Mouse (Mus musculus): ENCODE measurements around the gene Casp14. TPM values are rescaled to one million over a fixed set of nuclear protein-coding genes. Genes with fewer than 3 reads are reported as not detected.
"Not testable (repeated sequence)": the region's sequence is repeated elsewhere in the genome, so short reads cannot be mapped to it uniquely, and the experiment has no call there.

Gene Casp14
- total RNA-seq, 1 experiment from 2014 or later = not detected

DNA sequence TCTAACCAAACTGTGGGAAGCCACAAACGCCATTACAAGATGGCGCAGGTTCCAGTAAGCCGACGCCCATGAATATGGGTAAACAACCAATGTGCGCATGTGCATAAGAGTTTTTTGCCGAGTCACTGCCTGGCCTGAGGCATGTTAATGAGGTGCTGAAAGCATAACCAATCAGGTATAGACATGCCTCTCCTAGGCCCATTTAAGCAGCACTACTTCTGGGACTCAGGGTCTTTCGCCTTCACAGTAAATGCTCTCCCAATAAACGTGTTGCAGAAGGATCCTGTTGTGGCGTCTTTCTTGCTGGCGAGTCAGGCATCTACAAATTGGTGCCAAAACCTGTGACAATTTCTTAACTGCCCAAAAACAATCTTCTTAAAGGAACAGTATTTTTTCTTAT lies 51.4 kb downstream of the Casp14 start:
- DNase-seq = not testable (repeated sequence)

DNA sequence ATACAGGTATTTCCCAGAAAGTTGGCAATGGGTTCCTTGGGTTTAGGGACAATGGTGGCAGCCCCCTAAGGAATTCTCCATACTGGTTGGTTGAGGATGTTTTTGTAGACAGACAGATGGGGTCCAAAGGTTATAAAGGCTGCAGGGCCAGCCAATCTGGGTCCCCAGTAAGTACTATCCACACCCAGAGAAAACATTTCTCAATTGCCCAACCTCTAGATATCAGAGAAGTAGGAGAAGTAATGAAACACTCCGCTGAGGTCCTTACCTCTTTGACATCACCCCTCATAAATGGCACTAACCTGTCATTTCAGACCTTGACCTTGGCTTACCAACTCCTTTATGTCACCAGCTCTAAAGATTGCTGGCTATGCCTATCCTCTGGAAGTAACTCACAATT lies 53.5 kb downstream of the Casp14 start:
- DNase-seq = no peak

Other genes starting within 250 kb of the Casp14 start
- gene Olfr1358, start 200.9 kb downstream of the Casp14 start, total RNA-seq (2021) = not detected in 2 replicates
- gene Ilvbl, start 143.9 kb downstream of the Casp14 start, total RNA-seq (2021) = 50.5 and 51.8 TPM in 2 replicates
- 42.4 and 46.9 TPM in 2 replicates for gene Syde1, start 126.3 kb downstream of the Casp14 start, total RNA-seq (2021)
- gene Olfr1357, start 100.2 kb downstream of the Casp14 start, total RNA-seq (2021) = not detected in 2 replicates
- gene Ccdc105, start 34.8 kb upstream of the Casp14 start, total RNA-seq (2021) = not detected in 2 replicates
- 0.21 TPM in 1 of 2 replicates, not detected in the other for gene Slc1a6, start 62.2 kb upstream of the Casp14 start, total RNA-seq (2021)
- gene Olfr1356, start 133.9 kb upstream of the Casp14 start, total RNA-seq (2021) = not detected in 2 replicates
- gene Olfr1355, start 157.2 kb upstream of the Casp14 start, total RNA-seq (2021) = not detected in 2 replicates
- not detected in 2 replicates for gene Olfr1354, start 194.9 kb upstream of the Casp14 start, total RNA-seq (2021)
- gene Olfr8, start 232.3 kb upstream of the Casp14 start, total RNA-seq (2021) = not detected in 2 replicates
- not detected in 2 replicates for gene Olfr1353, start 245.0 kb upstream of the Casp14 start, total RNA-seq (2021)